Mouse (Mus musculus): ENCODE data around the gene Tgfb1i1. TPM values are rescaled to one million over a fixed set of nuclear protein-coding genes. Genes with fewer than 3 reads are reported as not detected.

Gene Tgfb1i1
- 50.9 and 63.1 TPM in 2 replicates for polyA plus RNA-seq (2016; fragmentation: Nextera tagmentation; extraction: Ambion mirVana)

- no peaks in the 10 kb centered on the region for H3K9me3 ChIP-seq (replicated peaks)
- ATAC-seq (ENCODE audit: low FRiP score) = peak; percentile 65
Observed at GRCm38 (mm10) chr7:128246496-128247391, at the start of gene Tgfb1i1. TSS of gene Tgfb1i1 (plus strand) at chr7:128246812.

GRCm38 (mm10) chr7:128201607-128202006 lies 45.0 kb upstream of the Tgfb1i1 start:
- Histone ChIP-seq H3K36me3 (no peaks in the 10 kb centered on the region), H3K9me3 (replicated peaks) (no peaks in the 10 kb centered on the region), H3K4me1 (no peaks in the 10 kb centered on the region), H3K27me3 (no peaks in the 10 kb centered on the region), H3K27ac (no peak overlapping the region), H3K4me3 (no peak overlapping the region), H3K4me2 (replicated peaks) (no peak overlapping the region), H3K9ac (no peak overlapping the region)
- WGBS = 88% methylated on average over 9 of the region's 9 CpGs
- no peak for ATAC-seq (ENCODE audit: low FRiP score)

More at GRCm38 (mm10) chr7:128246496-128247391, at the start of gene Tgfb1i1:
- WGBS = 4% methylated on average over 21 of the region's 30 CpGs
- H3K4me3 ChIP-seq = peak within 1 kb of the TSS; percentile 35
- H3K9ac ChIP-seq = peak within 1 kb of the TSS; percentile 58
- 0 out of 2 replicates have a peak, but pooled peaks cover 4% of the 10 kb centered on the region for H3K27me3 ChIP-seq
- peak within 1 kb of the TSS; percentile 59 for H3K4me2 ChIP-seq (replicated peaks)
- peaks cover 30% of the 10 kb centered on the region for H3K36me3 ChIP-seq
- H3K27ac ChIP-seq = peak within 1 kb of the TSS; percentile 67
- H3K4me1 ChIP-seq = peaks cover 15% of the 10 kb centered on the region

GRCm38 (mm10) chr7:128203071-128203470 lies 43.5 kb upstream of the Tgfb1i1 start:
- no peak overlapping the region for H3K4me3 ChIP-seq
- WGBS = 77% methylated on average over 9 of the region's 9 CpGs
- H3K9me3 ChIP-seq (replicated peaks) = no peaks in the 10 kb centered on the region
- no peak overlapping the region for H3K27ac ChIP-seq
- no peak overlapping the region for H3K9ac ChIP-seq
- no peak overlapping the region for H3K4me2 ChIP-seq (replicated peaks)
- ATAC-seq (ENCODE audit: low FRiP score) = no peak
- H3K4me1 ChIP-seq = no peaks in the 10 kb centered on the region
- no peaks in the 10 kb centered on the region for H3K36me3 ChIP-seq
- H3K27me3 ChIP-seq = no peaks in the 10 kb centered on the region

- whole genome bisulfite sequencing = 85% methylated on average over 8 of the region's 8 CpGs
- Histone ChIP-seq H3K27ac (no peak overlapping the region), H3K4me2 (replicated peaks) (no peak overlapping the region), H3K4me3 (no peak overlapping the region), H3K27me3 (no peaks in the 10 kb centered on the region), H3K36me3 (no peaks in the 10 kb centered on the region), H3K9ac (no peak overlapping the region), H3K4me1 (no peaks in the 10 kb centered on the region), H3K9me3 (replicated peaks) (no peaks in the 10 kb centered on the region)
- no peak for ATAC-seq (ENCODE audit: low FRiP score)
Observed at GRCm38 (mm10) chr7:128204179-128204578, 42.4 kb upstream of the Tgfb1i1 start.

DNA sequence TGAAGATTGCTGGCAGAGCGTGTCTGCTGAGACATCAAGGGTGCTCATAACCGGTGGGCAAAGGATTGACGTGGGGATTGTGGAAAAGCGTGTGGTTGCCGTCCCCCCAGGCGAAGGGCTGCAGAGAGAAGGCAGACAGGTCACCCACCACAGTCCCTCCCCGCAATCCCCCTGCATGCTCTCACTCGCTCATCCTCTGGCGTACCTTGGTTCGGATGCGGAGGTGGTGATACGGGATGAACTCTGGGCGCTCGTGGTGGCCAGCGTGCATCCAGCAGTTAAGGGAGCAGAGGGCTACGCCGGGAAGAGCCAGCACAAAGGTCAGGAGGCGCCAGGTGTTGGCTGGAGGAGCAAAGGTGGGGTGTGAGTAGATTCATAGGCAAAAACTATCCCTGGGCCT lies 40.9 kb upstream of the Tgfb1i1 start:
- no peak for ATAC-seq (ENCODE audit: low FRiP score)
- 84% methylated on average over 18 of the region's 18 CpGs for WGBS
- H3K4me2 ChIP-seq (replicated peaks) = no peak overlapping the region

GRCm38 (mm10) chr7:128206152-128206551 lies 40.5 kb upstream of the Tgfb1i1 start, which contains the start of gene Cox6a2:
TSS of gene Cox6a2 (minus strand) at chr7:128206387.
- no peak within 1 kb of the TSS for H3K27ac ChIP-seq
- H3K4me1 ChIP-seq = no peaks in the 10 kb centered on the region
- H3K36me3 ChIP-seq = no peaks in the 10 kb centered on the region
- H3K4me3 ChIP-seq = no peak within 1 kb of the TSS
- H3K9me3 ChIP-seq (replicated peaks) = no peaks in the 10 kb centered on the region
- no peak within 1 kb of the TSS for H3K9ac ChIP-seq
- H3K4me2 ChIP-seq (replicated peaks) = no peak within 1 kb of the TSS
- no peaks in the 10 kb centered on the region for H3K27me3 ChIP-seq
- WGBS = 85% methylated on average over 6 of the region's 6 CpGs
- ATAC-seq (ENCODE audit: low FRiP score) = no peak

More for the DNA sequence above, 40.9 kb upstream of the Tgfb1i1 start:
- Histone ChIP-seq H3K27ac (no peak overlapping the region), H3K4me1 (no peaks in the 10 kb centered on the region), H3K36me3 (no peaks in the 10 kb centered on the region), H3K4me3 (no peak overlapping the region), H3K9me3 (replicated peaks) (no peaks in the 10 kb centered on the region), H3K27me3 (no peaks in the 10 kb centered on the region), H3K9ac (no peak overlapping the region)

DNA sequence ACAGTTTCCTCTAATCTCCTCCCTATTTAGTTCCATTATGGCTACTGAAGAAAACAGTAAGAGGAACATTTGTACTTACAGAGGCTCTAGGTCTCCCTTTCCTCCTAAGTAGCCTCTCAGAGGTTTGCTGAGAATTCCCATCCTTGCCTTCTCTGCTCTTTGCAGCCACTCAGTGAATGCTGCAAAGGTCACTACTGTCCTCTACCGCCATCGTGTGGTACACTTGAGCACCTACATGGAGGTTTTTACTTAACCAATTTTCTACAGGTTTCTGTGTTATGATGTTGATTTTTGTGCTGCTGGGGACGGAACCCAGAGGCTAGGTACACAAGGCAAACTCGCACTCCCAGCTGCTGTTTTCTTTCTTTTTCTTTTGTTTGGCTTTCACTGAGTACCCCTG lies 38.4 kb upstream of the Tgfb1i1 start:
- Histone ChIP-seq H3K9ac (no peak overlapping the region), H3K4me1 (no peaks in the 10 kb centered on the region), H3K4me2 (replicated peaks) (no peak overlapping the region), H3K9me3 (replicated peaks) (no peaks in the 10 kb centered on the region), H3K27ac (no peak overlapping the region), H3K36me3 (no peaks in the 10 kb centered on the region), H3K27me3 (no peaks in the 10 kb centered on the region), H3K4me3 (no peak overlapping the region)
- WGBS = 7% methylated on average over 4 of the region's 4 CpGs
- ATAC-seq (ENCODE audit: low FRiP score) = no peak

DNA sequence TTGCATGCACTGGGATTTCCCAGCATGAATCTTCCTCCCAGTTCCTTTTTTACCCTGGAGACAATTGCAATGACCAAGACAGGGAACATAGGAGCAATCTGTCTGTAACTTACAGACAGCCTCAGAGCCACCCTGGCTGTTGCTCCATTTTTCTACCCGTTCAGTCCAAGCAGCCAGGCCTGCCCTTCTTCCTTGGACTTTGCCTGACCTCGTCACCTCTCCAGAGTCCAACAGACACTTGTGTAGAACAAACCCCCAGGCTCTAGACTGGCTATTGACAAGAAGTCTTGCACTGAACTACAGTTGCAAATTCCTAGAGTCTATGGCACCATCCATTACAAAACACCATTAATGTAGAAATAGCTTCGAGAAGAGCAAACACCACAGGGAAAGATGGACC lies 36.8 kb upstream of the Tgfb1i1 start:
- no peaks in the 10 kb centered on the region for H3K4me1 ChIP-seq
- H3K4me3 ChIP-seq = no peak overlapping the region
- no peak for ATAC-seq (ENCODE audit: low FRiP score)
- H3K9ac ChIP-seq = no peak overlapping the region
- 58% methylated on average over 3 of the region's 3 CpGs for WGBS
- H3K36me3 ChIP-seq = no peaks in the 10 kb centered on the region
- 0 out of 2 replicates have a peak, but pooled peaks cover 2% of the 10 kb centered on the region for H3K27me3 ChIP-seq
- H3K9me3 ChIP-seq (replicated peaks) = no peaks in the 10 kb centered on the region
- H3K27ac ChIP-seq = no peak overlapping the region
- no peak overlapping the region for H3K4me2 ChIP-seq (replicated peaks)

GRCm38 (mm10) chr7:128219952-128220351 lies 26.7 kb upstream of the Tgfb1i1 start:
- WGBS = 89% methylated on average over 4 of the region's 4 CpGs
- H3K36me3 ChIP-seq = no peaks in the 10 kb centered on the region
- H3K9ac ChIP-seq = no peak overlapping the region
- H3K27me3 ChIP-seq = no peaks in the 10 kb centered on the region
- H3K9me3 ChIP-seq (replicated peaks) = no peaks in the 10 kb centered on the region
- no peak for ATAC-seq (ENCODE audit: low FRiP score)
- no peaks in the 10 kb centered on the region for H3K4me1 ChIP-seq
- H3K27ac ChIP-seq = no peak overlapping the region
- no peak overlapping the region for H3K4me3 ChIP-seq
- H3K4me2 ChIP-seq (replicated peaks) = no peak overlapping the region

- H3K36me3 ChIP-seq = no peaks in the 10 kb centered on the region
- ATAC-seq (ENCODE audit: low FRiP score) = no peak
- H3K9me3 ChIP-seq (replicated peaks) = no peaks in the 10 kb centered on the region
- no peak overlapping the region for H3K9ac ChIP-seq
- no peaks in the 10 kb centered on the region for H3K27me3 ChIP-seq
- H3K4me1 ChIP-seq = no peaks in the 10 kb centered on the region
- H3K4me2 ChIP-seq (replicated peaks) = no peak overlapping the region
- 84% methylated on average over 3 of the region's 3 CpGs for WGBS
- H3K4me3 ChIP-seq = no peak overlapping the region
- H3K27ac ChIP-seq = no peak overlapping the region
Observed at GRCm38 (mm10) chr7:128220936-128221335, 25.7 kb upstream of the Tgfb1i1 start.

GRCm38 (mm10) chr7:128231741-128232140 lies 14.9 kb upstream of the Tgfb1i1 start:
- H3K4me1 ChIP-seq = peaks cover 3% of the 10 kb centered on the region; the same call in 1 of the 2 replicates
- H3K27ac ChIP-seq = no peak overlapping the region
- no peak overlapping the region for H3K4me2 ChIP-seq (replicated peaks)
- no peaks in the 10 kb centered on the region for H3K27me3 ChIP-seq
- ATAC-seq (ENCODE audit: low FRiP score) = no peak
- H3K9me3 ChIP-seq (replicated peaks) = no peaks in the 10 kb centered on the region
- H3K9ac ChIP-seq = no peak overlapping the region
- 45% methylated on average over 8 of the region's 8 CpGs for WGBS
- no peak overlapping the region for H3K4me3 ChIP-seq
- peaks cover 7% of the 10 kb centered on the region; the same call in 1 of the 2 replicates for H3K36me3 ChIP-seq

GRCm38 (mm10) chr7:128234796-128235195 lies 11.8 kb upstream of the Tgfb1i1 start:
- Histone ChIP-seq H3K9me3 (replicated peaks) (no peaks in the 10 kb centered on the region), H3K4me1 (peaks cover 13% of the 10 kb centered on the region), H3K27me3 (no peaks in the 10 kb centered on the region), H3K4me3 (no peak overlapping the region), H3K9ac (no peak overlapping the region), H3K4me2 (replicated peaks) (no peak overlapping the region), H3K27ac (no peak overlapping the region), H3K36me3 (peaks cover 7% of the 10 kb centered on the region; the same call in 1 of the 2 replicates)
- 88% methylated on average over 2 of the region's 2 CpGs for WGBS
- no peak for ATAC-seq (ENCODE audit: low FRiP score)
